Mouse (Mus musculus): ENCODE measurements around the gene Sertad3.
"Not testable (repeated sequence)": the region's sequence is repeated elsewhere in the genome, so short reads cannot be mapped to it uniquely, and the experiment has no call there.

Gene Sertad3

GRCm38 (mm10) chr7:27491856-27492255 lies 18.3 kb downstream of the Sertad3 start:
- in situ Hi-C loops (cut with MseI, MboI): no loop called here

- in situ Hi-C loops (cut with MseI, MboI): no loop called here
These were observed 19.5 kb downstream of the Sertad3 start for GRCm38 (mm10) chr7:27493022-27493421.

GRCm38 (mm10) chr7:27493450-27493849 lies 19.9 kb downstream of the Sertad3 start:
- in situ Hi-C loops (cut with MseI, MboI): no loop called here

GRCm38 (mm10) chr7:27494659-27495367 lies 21.2 kb downstream of the Sertad3 start:
- in situ Hi-C loops (cut with MseI, MboI): not testable (repeated sequence)

GRCm38 (mm10) chr7:27499036-27499435 lies 25.5 kb downstream of the Sertad3 start, which contains the start of gene Prx:
TSS of gene Prx (plus strand) at chr7:27499324.
- in situ Hi-C loops (cut with MseI, MboI): no loop called here

- in situ Hi-C loops (cut with MseI, MboI): no loop called here
These were observed 28.1 kb downstream of the Sertad3 start for GRCm38 (mm10) chr7:27501620-27502019.

GRCm38 (mm10) chr7:27506765-27507370 lies 33.3 kb downstream of the Sertad3 start:
- in situ Hi-C loops (cut with MseI, MboI): no loop called here

GRCm38 (mm10) chr7:27507711-27508647 lies 34.4 kb downstream of the Sertad3 start:
- in situ Hi-C loops (cut with MseI, MboI): no loop called here

- in situ Hi-C loops (cut with MseI, MboI): no loop called here
These were observed 35.1 kb downstream of the Sertad3 start for GRCm38 (mm10) chr7:27508648-27509005.

GRCm38 (mm10) chr7:27510809-27511208 lies 37.2 kb downstream of the Sertad3 start:
- in situ Hi-C loops (cut with MseI, MboI): no loop called here

GRCm38 (mm10) chr7:27514961-27515360 lies 41.4 kb downstream of the Sertad3 start:
- in situ Hi-C loops (cut with MseI, MboI): no loop called here

- in situ Hi-C loops (cut with MseI, MboI): no loop called here
These were observed 44.7 kb downstream of the Sertad3 start for GRCm38 (mm10) chr7:27518314-27518713.

- in situ Hi-C loops (cut with MseI, MboI): no loop called here
These were observed 46.5 kb downstream of the Sertad3 start for GRCm38 (mm10) chr7:27520104-27520503.

GRCm38 (mm10) chr7:27520599-27520998 lies 47.0 kb downstream of the Sertad3 start:
- in situ Hi-C loops (cut with MseI, MboI): no loop called here

GRCm38 (mm10) chr7:27522967-27523366 lies 49.4 kb downstream of the Sertad3 start, which contains the start of gene Hipk4:
TSS of gene Hipk4 (plus strand) at chr7:27523267.
- in situ Hi-C loops (cut with MseI, MboI): no loop called here

GRCm38 (mm10) chr7:27523805-27524204 lies 50.2 kb downstream of the Sertad3 start:
- in situ Hi-C loops (cut with MseI, MboI): no loop called here

GRCm38 (mm10) chr7:27526039-27526827 lies 52.7 kb downstream of the Sertad3 start:
- in situ Hi-C loops (cut with MseI, MboI): no loop called here

All from mouse trophoblast stem cell (cell line).